Comparison of ENCODE assay signal across 13 mouse cellular contexts in genomic region chr5:124073682-124074081, GRCm38 (mm10). TPM values are rescaled to one million over a fixed set of nuclear protein-coding genes. Genes with fewer than 3 reads are reported as not detected.
DNase-seq lines count a peak whose midpoint lies in the region; ATAC-seq and TF ChIP-seq lines count a peak whose summit lies in the region.
"Had no signal": no experiment of that assay in that cellular context is flagged by ENCODE, and none has a peak within 500 bp of the region (broad histone marks: within the 10 kb centered on the region; RNA-seq: fewer than 3 reads in every experiment).

No protein-coding gene starts in this region.

- no peak for DNase-seq in kidney, postnatal 10 days
- peak; percentile 22 for DNase-seq in brain, embryonic 14.5 days (ENCODE audit: low read depth)
- no peak for DNase-seq in limb, embryonic 10.5 days (ENCODE audit: low spot score)
- no peak for DNase-seq in adrenal gland, adult (ENCODE audit: inconsistent age in 2 of 2, low spot score in 1 of 2)
- DNase-seq: adrenal gland, postnatal 36 days; forebrain, postnatal 0 days; lung, embryonic 14.5 days; midbrain, embryonic 14.5 days had no signal

- H3K4me2 ChIP-seq in forebrain, embryonic 12.5 days, result no peak overlapping the region
- H3K4me2 ChIP-seq in forebrain, embryonic 15.5 days (replicated peaks), result no peak overlapping the region
- no peak overlapping the region for H3K4me2 ChIP-seq in kidney, embryonic 14.5 days (replicated peaks; ENCODE audit: low read depth, low read length)
- H3K4me2 ChIP-seq: hindbrain, embryonic 15.5 days; lung, embryonic 14.5 days had no signal

- WGBS in forebrain, embryonic 12.5 days, result 62% methylated on average over 9 of the region's 9 CpGs
- WGBS in forebrain, embryonic 15.5 days, result 58% methylated on average over 9 of the region's 9 CpGs
- WGBS in kidney, embryonic 14.5 days, result 21% methylated on average over 9 of the region's 9 CpGs
- WGBS in limb, embryonic 10.5 days, result 41% methylated on average over 9 of the region's 9 CpGs

- H3K27ac ChIP-seq in forebrain, embryonic 12.5 days, result 0 out of 2 replicates have a peak overlapping the region, but pooled peaks have one; percentile 19
- no peak overlapping the region for H3K27ac ChIP-seq in forebrain, embryonic 15.5 days (replicated peaks)
- peak overlapping the region; percentile 65; the same call in 1 of the 2 replicates for H3K27ac ChIP-seq in kidney, embryonic 14.5 days (ENCODE audit: low read depth, low read length)
- H3K27ac ChIP-seq in limb, embryonic 10.5 days, result peak overlapping the region; percentile 14; the same call in 1 of the 2 replicates
- H3K27ac ChIP-seq: hindbrain, embryonic 15.5 days had no signal

- peaks cover 24% of the 10 kb centered on the region for H3K4me1 ChIP-seq in forebrain, embryonic 12.5 days
- peaks cover 29% of the 10 kb centered on the region for H3K4me1 ChIP-seq in forebrain, embryonic 15.5 days
- peaks cover 29% of the 10 kb centered on the region; the same call in 1 of the 2 replicates for H3K4me1 ChIP-seq in kidney, embryonic 14.5 days (ENCODE audit: control insufficient read depth, insufficient read depth, low read length)
- H3K4me1 ChIP-seq in limb, embryonic 10.5 days, result peaks cover 52% of the 10 kb centered on the region

- no peak for ATAC-seq in forebrain, embryonic 12.5 days (ENCODE audit: low FRiP score)
- ATAC-seq in forebrain, embryonic 15.5 days (replicated peaks), result no peak
- peak; percentile 66 for ATAC-seq in kidney, embryonic 14.5 days (ENCODE audit: low FRiP score, low TSS enrichment)
- no peak for ATAC-seq in granulocyte monocyte progenitor cell, adult 5-6 weeks (replicated peaks; ENCODE audit: poor library complexity, severe bottlenecking)
- ATAC-seq: forebrain, postnatal 0 days had no signal

- no peak for TF ChIP-seq POLR2A in brain, embryonic 14.5 days (IDR thresholded peaks at IDR 0.05; ENCODE audit: borderline replicate concordance, extremely low read depth, insufficient read depth, insufficient read length, poor library complexity, severe bottlenecking)

- no peak for TF ChIP-seq CTCF in brain, embryonic 14.5 days (IDR thresholded peaks at IDR 0.05; ENCODE audit: borderline replicate concordance, extremely low read depth, insufficient read depth, insufficient read length)

- no peaks in the 10 kb centered on the region for H3K27me3 ChIP-seq in forebrain, embryonic 12.5 days
- H3K27me3 ChIP-seq in forebrain, embryonic 15.5 days, result no peaks in the 10 kb centered on the region
- no peaks in the 10 kb centered on the region for H3K27me3 ChIP-seq in kidney, embryonic 14.5 days (ENCODE audit: control insufficient read depth, insufficient read depth, low read length)
- no peaks in the 10 kb centered on the region for H3K27me3 ChIP-seq in limb, embryonic 10.5 days (ENCODE audit: low read depth, poor library complexity, severe bottlenecking)
- H3K27me3 ChIP-seq: hindbrain, embryonic 15.5 days had no signal

- H3K36me3 ChIP-seq in forebrain, embryonic 12.5 days (replicated peaks), result no peaks in the 10 kb centered on the region
- H3K36me3 ChIP-seq in forebrain, embryonic 15.5 days, result no peaks in the 10 kb centered on the region
- H3K36me3 ChIP-seq in kidney, embryonic 14.5 days (ENCODE audit: control insufficient read depth, insufficient read depth, low read length), result no peaks in the 10 kb centered on the region
- H3K36me3 ChIP-seq in limb, embryonic 10.5 days, result no peaks in the 10 kb centered on the region
- H3K36me3 ChIP-seq: hindbrain, embryonic 15.5 days had no signal

- no peaks in the 10 kb centered on the region for H3K9me3 ChIP-seq in forebrain, embryonic 12.5 days
- H3K9me3 ChIP-seq in forebrain, embryonic 15.5 days, result no peaks in the 10 kb centered on the region
- no peaks in the 10 kb centered on the region for H3K9me3 ChIP-seq in kidney, embryonic 14.5 days (ENCODE audit: control insufficient read depth, low read length)
- H3K9me3 ChIP-seq in limb, embryonic 10.5 days (replicated peaks), result no peaks in the 10 kb centered on the region
- H3K9me3 ChIP-seq: hindbrain, embryonic 15.5 days had no signal

- no peak overlapping the region for H3K9ac ChIP-seq in forebrain, embryonic 12.5 days
- H3K9ac ChIP-seq in forebrain, embryonic 15.5 days (replicated peaks), result no peak overlapping the region
- no peak overlapping the region for H3K9ac ChIP-seq in kidney, embryonic 14.5 days (ENCODE audit: low read depth, low read length)
- H3K9ac ChIP-seq: forebrain, postnatal 0 days; hindbrain, embryonic 15.5 days; lung, embryonic 14.5 days had no signal

- H3K4me3 ChIP-seq in forebrain, embryonic 12.5 days (replicated peaks), result no peak overlapping the region
- H3K4me3 ChIP-seq in forebrain, embryonic 15.5 days, result no peak overlapping the region
- no peak overlapping the region for H3K4me3 ChIP-seq in kidney, embryonic 14.5 days (ENCODE audit: low read length)
- no peak overlapping the region for H3K4me3 ChIP-seq in limb, embryonic 10.5 days
- H3K4me3 ChIP-seq: hindbrain, embryonic 15.5 days had no signal

RNA-seq across cellular contexts. Expression of gene Abcb9, which starts 21.9 kb away (rescaled TPM):
- polyA plus RNA-seq in forebrain, embryonic 12.5 days (2016; fragmentation: Nextera tagmentation; extraction: Ambion mirVana), result 2.9 and 3.3 TPM in 2 replicates
- polyA plus RNA-seq in forebrain, embryonic 15.5 days (2015; fragmentation: Nextera tagmentation; extraction: Ambion mirVana), result 10.9 TPM in 2 replicates
- polyA plus RNA-seq in kidney, embryonic 14.5 days (2014; fragmentation: Nextera tagmentation; extraction: Ambion mirVana), result 0.44 and 0.97 TPM in 2 replicates
- 6.5 and 9.6 TPM in 2 replicates for polyA plus RNA-seq in brain, embryonic 14.5 days (2012; rRNA removed)
- polyA plus RNA-seq in limb, embryonic 10.5 days (2016; fragmentation: Nextera tagmentation; extraction: Ambion mirVana), result 0.13 and 0.55 TPM in 2 replicates
- total RNA-seq in granulocyte monocyte progenitor cell, adult 5-6 weeks (2014; fragmentation: Nextera tagmentation), result 0.71 and 0.96 TPM in 2 replicates
- total RNA-seq in granulocyte monocyte progenitor cell, adult 5-6 weeks (2017), result 0.73 and 2.7 TPM in 2 replicates

RNA-seq across cellular contexts. Expression of gene Ogfod2, which starts 38.4 kb away (rescaled TPM):
- 17.7 and 19.1 TPM in 2 replicates for polyA plus RNA-seq in forebrain, embryonic 12.5 days (2016; fragmentation: Nextera tagmentation; extraction: Ambion mirVana)
- 34.7 and 35.0 TPM in 2 replicates for polyA plus RNA-seq in forebrain, embryonic 15.5 days (2015; fragmentation: Nextera tagmentation; extraction: Ambion mirVana)
- polyA plus RNA-seq in kidney, embryonic 14.5 days (2014; fragmentation: Nextera tagmentation; extraction: Ambion mirVana), result 12.2 and 15.3 TPM in 2 replicates
- 38.1 and 47.2 TPM in 2 replicates for polyA plus RNA-seq in brain, embryonic 14.5 days (2012; rRNA removed)
- polyA plus RNA-seq in limb, embryonic 10.5 days (2016; fragmentation: Nextera tagmentation; extraction: Ambion mirVana), result 13.2 and 16.2 TPM in 2 replicates
- 8.9 and 12.1 TPM in 2 replicates for total RNA-seq in granulocyte monocyte progenitor cell, adult 5-6 weeks (2014; fragmentation: Nextera tagmentation)
- 14.9 and 18.6 TPM in 2 replicates for total RNA-seq in granulocyte monocyte progenitor cell, adult 5-6 weeks (2017)

RNA-seq across cellular contexts. Expression of gene Vps37b, which starts 41.6 kb away (rescaled TPM):
- 70.5 and 73.4 TPM in 2 replicates for polyA plus RNA-seq in forebrain, embryonic 12.5 days (2016; fragmentation: Nextera tagmentation; extraction: Ambion mirVana)
- 106 and 109 TPM in 2 replicates for polyA plus RNA-seq in forebrain, embryonic 15.5 days (2015; fragmentation: Nextera tagmentation; extraction: Ambion mirVana)
- 20.2 and 27.6 TPM in 2 replicates for polyA plus RNA-seq in kidney, embryonic 14.5 days (2014; fragmentation: Nextera tagmentation; extraction: Ambion mirVana)
- 79.9 and 107 TPM in 2 replicates for polyA plus RNA-seq in brain, embryonic 14.5 days (2012; rRNA removed)
- 40.5 and 42.6 TPM in 2 replicates for polyA plus RNA-seq in limb, embryonic 10.5 days (2016; fragmentation: Nextera tagmentation; extraction: Ambion mirVana)
- 7.6 and 11.1 TPM in 2 replicates for total RNA-seq in granulocyte monocyte progenitor cell, adult 5-6 weeks (2014; fragmentation: Nextera tagmentation)
- 9.5 and 11.6 TPM in 2 replicates for total RNA-seq in granulocyte monocyte progenitor cell, adult 5-6 weeks (2017)

RNA-seq across cellular contexts. Expression of gene Arl6ip4, which starts 42.2 kb away (rescaled TPM):
- 92.7 and 97.1 TPM in 2 replicates for polyA plus RNA-seq in forebrain, embryonic 12.5 days (2016; fragmentation: Nextera tagmentation; extraction: Ambion mirVana)
- polyA plus RNA-seq in forebrain, embryonic 15.5 days (2015; fragmentation: Nextera tagmentation; extraction: Ambion mirVana), result 72.7 and 75.5 TPM in 2 replicates
- 105 and 114 TPM in 2 replicates for polyA plus RNA-seq in kidney, embryonic 14.5 days (2014; fragmentation: Nextera tagmentation; extraction: Ambion mirVana)
- 64.5 and 67.8 TPM in 2 replicates for polyA plus RNA-seq in brain, embryonic 14.5 days (2012; rRNA removed)
- polyA plus RNA-seq in limb, embryonic 10.5 days (2016; fragmentation: Nextera tagmentation; extraction: Ambion mirVana), result 139 and 150 TPM in 2 replicates
- total RNA-seq in granulocyte monocyte progenitor cell, adult 5-6 weeks (2014; fragmentation: Nextera tagmentation), result 65.3 and 89.4 TPM in 2 replicates
- 89.7 and 99.8 TPM in 2 replicates for total RNA-seq in granulocyte monocyte progenitor cell, adult 5-6 weeks (2017)
